Mouse (Mus musculus) brain, embryonic 14.5 days (tissue): ENCODE data around the gene Gkap1. TPM values are rescaled to one million over a fixed set of nuclear protein-coding genes. Genes with fewer than 3 reads are reported as not detected.

Source experiments
- DNase-seq: peaks from one replicate; pipeline ENCODE4 v3.0.0-alpha.2; 2011; ENCODE audit warnings: low read depth
- CTCF ChIP-seq: fragments of 200-500 bp; IDR thresholded peaks from 2 replicates; pipeline ENCODE4 v1.5.1; 2012; ENCODE audit warnings: inconsistent platforms, mild to moderate bottlenecking, moderate library complexity, borderline replicate concordance; ENCODE audit not compliant: insufficient read depth, insufficient read length; ENCODE audit errors: extremely low read depth
- POLR2A ChIP-seq: fragments of 200-500 bp; IDR thresholded peaks from 2 replicates; pipeline ENCODE4 v1.6.1; 2012; ENCODE audit warnings: mild to moderate bottlenecking, inconsistent platforms, borderline replicate concordance; ENCODE audit not compliant: poor library complexity, insufficient read depth, insufficient read length, severe bottlenecking; ENCODE audit errors: extremely low read depth
- polyA plus RNA-seq: library from polyadenylated mRNA; depleted of rRNA; stranded (reverse); fragments of >200 nt; gene quantifications from 2 replicates; pipeline ENCODE4 v1.2.3, GENCODE M21; 2012

Gkap1 gene
- polyA plus RNA-seq, 1 experiment = 29.5 TPM

DNA sequence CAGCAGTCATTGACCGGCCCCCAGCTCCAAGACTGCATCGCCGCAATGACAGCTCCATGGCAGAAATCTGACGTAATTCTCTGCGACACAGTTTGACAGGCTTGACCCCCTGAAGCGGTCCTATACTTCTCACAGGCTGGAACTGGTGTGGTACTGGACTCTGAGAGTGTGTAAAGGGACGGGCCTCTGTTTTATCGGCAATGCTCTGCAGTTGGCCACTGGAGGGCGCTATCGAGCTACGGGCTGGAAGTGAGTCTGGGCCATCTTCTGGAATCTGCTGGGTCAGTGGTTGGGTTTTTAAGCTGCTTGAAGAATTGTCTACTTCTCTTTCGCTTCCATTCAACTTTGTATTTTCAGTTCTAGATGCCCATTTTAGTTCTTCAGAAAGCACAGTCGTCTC, 12.3 kb upstream of the Gkap1 start:
- peak; percentile 85 for DNase-seq
- TF ChIP-seq POLR2A (no peak), CTCF (peak; percentile 97)

DNA sequence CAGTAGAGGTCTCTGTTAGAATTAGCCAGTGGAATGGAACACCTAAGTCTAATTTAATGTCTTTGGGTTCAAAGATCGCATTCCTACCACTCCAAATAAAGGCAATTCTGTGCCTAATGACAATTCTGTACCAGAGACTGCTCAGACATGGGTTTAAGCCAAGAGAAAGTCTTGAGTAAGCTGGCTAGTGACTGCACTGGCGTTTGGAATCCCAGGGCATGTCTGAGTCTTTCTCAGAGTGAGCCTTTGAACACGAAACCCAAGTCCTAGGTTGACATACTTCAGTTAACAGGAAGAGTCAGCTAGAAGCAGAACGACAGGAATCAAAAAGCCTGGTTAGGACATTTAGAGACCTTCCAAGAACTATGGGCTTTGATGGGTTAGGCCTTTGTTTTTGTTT, 8.0 kb upstream of the Gkap1 start:
- DNase-seq = no peak
- TF ChIP-seq POLR2A = no peak
- no peak for TF ChIP-seq CTCF

GRCm38 (mm10) chr13:58281936-58282335, 6.4 kb upstream of the Gkap1 start:
- DNase-seq = no peak
- no peak for TF ChIP-seq POLR2A
- TF ChIP-seq CTCF = no peak

DNA sequence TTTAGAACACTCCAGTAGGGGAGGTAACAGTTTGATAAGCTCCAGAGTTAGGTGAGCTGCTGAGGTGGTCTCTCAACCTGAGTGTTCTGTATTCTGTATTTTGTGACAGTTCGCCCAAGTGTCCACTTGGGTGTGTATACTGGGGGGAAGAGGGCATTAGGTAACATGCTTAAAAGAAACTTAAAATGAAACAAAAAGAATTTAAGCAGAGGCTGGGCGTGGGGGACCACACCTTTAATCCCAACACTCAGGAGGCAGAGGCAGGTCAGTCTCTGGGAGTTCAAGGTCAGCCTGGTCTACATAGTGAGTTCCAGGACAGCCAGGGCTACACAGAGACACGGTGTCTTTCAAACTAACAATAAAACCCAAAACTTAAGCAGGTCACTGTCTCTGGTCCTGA, 5.0 kb upstream of the Gkap1 start:
- no peak for DNase-seq
- TF ChIP-seq CTCF = no peak
- no peak for TF ChIP-seq POLR2A

DNA sequence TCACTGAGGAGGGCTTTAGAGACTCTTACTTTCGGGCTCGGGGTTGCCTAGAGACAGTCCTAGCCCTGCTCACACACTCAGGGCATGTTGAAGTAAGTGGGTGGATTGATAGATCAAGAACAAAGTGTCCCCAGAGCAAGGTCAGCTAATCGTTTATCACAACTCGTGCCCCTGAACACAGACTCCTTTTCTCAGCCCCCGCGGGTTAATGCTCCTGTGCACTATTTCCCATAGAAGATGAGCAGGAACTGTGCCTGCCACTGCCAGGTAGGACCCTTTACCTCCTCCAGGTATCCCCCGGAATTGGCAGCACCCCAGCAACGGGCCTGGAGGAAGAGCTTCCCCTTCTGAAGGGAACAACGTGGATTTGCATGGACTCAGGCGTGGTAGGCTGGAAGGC, 757 bp upstream of the Gkap1 start:
- TF ChIP-seq CTCF (no peak), POLR2A (no peak)
- no peak for DNase-seq

DNA sequence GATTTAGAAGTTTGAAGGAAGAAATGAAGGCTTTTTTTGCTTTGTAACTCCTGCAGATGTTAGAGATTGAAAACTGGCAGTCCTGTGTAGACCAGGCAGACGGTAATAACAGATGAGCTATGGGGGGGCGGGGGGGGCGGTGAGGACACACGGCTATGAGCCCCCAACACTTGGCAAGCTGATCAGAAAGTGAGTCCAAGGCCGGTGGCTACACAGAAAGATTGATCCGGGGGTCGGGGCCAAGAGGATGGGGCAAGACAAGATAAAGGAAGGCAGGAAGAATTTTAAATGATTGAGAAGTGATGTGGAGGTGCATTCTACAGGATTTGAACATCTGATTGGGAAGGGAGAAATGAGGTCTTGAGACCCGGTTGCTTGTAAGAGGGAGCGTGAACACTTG, 423 bp downstream of the Gkap1 start:
- peak; percentile 8 for DNase-seq
- no peak for TF ChIP-seq POLR2A
- no peak for TF ChIP-seq CTCF

DNA sequence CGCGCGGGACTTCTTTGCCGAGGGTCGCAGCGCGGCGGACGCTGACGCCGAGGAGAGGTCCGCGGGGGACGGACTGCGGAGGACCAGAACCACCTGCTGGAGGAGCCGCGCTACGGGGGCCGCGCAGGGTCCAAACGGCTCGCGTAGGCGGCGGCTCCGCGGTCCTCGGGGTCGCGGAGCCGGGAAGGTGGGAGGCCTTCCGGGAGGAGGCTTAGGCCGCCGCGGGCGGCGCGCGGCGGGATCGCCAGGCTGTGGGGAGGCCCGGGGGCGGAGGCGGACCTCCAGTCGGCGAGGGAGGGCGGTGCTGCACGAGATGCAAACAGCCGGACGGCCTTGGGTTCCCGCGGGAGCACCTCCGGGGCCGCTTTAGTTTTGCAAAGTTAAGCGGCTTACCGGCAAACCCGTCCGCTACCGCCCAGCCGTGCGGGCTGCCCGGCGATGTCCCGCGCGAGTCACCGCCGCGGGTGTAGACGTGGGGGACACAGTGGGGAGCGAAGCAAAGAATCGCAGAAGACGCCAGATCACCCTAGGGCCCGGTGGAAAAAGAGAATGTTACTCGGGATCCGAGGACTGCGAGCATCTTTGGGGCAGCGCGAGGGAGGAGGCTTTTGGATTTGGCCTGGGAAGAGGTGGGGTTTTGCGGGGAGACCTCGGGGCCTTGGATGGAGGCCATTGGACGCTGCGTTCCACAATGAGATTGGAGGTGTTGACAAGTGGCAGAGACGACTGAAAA, 1.1 kb downstream of the Gkap1 start:
- TF ChIP-seq POLR2A (no peak), CTCF (no peak)

DNA sequence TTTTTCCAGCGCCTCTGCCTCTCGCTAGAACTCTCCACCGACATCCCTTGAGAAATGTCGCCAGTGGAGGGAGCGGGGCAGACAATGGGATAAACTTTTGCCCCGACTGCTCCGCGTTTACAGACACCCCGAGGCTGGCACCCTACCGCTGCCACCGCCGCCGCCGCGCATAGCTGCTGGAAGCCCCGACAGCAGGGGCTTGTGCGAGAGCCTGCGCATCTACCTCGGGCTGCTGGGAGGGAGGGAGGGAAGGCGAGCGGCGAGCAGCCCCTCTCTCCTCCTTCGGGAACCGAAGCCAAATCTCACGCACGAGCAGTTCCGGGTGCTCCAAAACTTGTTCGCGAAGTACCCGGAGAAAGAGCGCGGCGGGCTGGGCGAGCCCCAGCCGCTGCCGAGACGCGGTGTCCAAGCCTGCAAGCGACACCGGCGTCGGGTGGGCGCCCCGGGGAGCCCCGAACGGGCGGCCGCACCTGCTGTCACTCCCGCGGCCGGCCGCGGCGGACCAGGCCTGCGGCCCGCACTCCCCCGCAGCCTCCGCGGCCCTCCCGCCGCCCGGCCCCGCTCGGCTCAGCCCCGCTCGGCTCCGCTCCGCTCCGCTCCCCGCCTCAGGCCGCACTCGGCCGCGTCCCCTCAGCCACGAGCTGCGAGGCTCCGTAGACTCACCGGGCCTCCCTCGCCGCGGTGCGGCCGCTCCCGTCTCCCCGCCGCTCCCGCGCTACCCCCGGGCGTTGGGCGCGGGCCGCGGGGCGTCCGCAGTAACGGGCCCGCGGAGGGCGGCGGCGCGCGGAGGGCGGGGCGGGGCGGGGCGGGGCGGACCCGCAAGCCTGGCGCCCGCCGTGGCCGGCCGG, 1.9 kb downstream of the Gkap1 start:
- no peak; the same call in 1 of the 2 replicates for TF ChIP-seq POLR2A
- TF ChIP-seq CTCF = no peak
- DNase-seq = peak; percentile 79

More for the DNA sequence above, 1.1 kb downstream of the Gkap1 start:
- peak; percentile 90 for DNase-seq

DNA sequence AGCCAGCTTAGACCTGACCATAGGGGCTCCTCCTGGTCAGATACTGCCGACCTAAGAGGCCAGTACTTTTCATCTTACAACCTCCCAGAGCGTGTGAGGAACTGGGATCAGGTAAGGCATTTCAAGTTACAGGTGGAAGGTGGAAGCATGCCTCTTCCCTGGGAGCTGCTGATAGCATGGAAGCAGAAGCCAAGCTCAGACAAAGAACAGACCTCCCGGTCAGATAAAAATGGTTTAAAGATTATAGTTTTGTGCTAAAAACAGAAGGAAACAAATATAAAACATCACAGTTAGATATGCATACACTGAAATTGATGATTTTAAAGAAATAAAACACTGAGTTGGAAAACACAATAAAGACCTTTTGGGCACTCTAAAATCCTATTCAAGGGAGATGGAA, 8.6 kb downstream of the Gkap1 start:
- no peak for DNase-seq
- TF ChIP-seq CTCF (no peak), POLR2A (no peak)

- no peak for DNase-seq
- no peak for TF ChIP-seq POLR2A
- no peak for TF ChIP-seq CTCF
Observed at GRCm38 (mm10) chr13:58263546-58263945, 12.0 kb downstream of the Gkap1 start.

DNA sequence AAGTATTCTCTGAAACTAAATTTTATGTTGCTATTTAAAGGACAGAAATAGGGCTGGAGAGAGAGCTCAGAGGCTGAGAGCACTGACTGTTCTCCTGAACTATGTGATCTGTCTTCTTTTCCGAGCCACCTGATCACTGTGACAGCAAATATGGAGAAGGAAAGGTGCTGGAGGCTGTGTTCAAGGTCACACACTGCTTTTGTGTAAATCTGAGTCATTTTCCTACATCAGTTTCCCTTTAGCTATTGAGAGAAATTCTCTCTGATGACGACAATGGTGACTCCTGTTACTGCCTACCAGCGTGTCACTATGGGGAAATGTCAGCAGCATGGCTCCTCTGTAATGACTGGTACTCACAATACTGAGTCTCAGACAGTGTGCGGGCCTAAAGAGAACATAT, 13.8 kb downstream of the Gkap1 start:
- no peak for DNase-seq
- no peak for TF ChIP-seq CTCF
- no peak for TF ChIP-seq POLR2A

GRCm38 (mm10) chr13:58253268-58253667, 22.2 kb downstream of the Gkap1 start:
- no peak for DNase-seq

DNA sequence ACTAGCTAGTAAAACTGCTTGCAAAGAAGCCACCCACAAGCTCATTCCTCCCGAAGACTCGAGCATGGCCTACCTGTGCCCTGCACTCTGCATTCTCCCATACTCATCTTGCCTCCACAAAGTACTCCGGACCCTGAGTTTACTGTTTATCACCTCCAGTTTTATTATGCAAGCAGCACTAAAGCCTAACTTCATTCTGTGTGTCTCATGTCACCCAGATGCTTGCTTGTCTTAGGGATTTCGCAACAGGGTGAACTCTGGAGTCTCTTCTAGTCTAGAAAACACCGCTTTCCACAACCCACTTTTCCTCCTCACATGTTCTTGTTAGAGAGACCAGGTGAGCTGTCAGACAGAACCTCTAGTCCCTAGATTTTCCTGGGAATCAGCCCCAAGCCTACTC, 26.5 kb downstream of the Gkap1 start:
- no peak for TF ChIP-seq CTCF
- TF ChIP-seq POLR2A = no peak
- no peak for DNase-seq

More at GRCm38 (mm10) chr13:58253268-58253667, 22.2 kb downstream of the Gkap1 start:
- TF ChIP-seq CTCF (peak; percentile 9; the same call in 1 of the 2 replicates), POLR2A (no peak)
